Mouse (Mus musculus) spleen, embryonic (tissue): Measurements from ENCODE around the gene Sh3gl2.

Source experiments
- CTCF ChIA-PET: fragments of 350-600 bp; sonication (Branson Sonifier 250); formaldehyde crosslinking; loops from one replicate; lab custom pipeline; 2022; lab: Charles Lee

The Sh3gl2 gene

DNA sequence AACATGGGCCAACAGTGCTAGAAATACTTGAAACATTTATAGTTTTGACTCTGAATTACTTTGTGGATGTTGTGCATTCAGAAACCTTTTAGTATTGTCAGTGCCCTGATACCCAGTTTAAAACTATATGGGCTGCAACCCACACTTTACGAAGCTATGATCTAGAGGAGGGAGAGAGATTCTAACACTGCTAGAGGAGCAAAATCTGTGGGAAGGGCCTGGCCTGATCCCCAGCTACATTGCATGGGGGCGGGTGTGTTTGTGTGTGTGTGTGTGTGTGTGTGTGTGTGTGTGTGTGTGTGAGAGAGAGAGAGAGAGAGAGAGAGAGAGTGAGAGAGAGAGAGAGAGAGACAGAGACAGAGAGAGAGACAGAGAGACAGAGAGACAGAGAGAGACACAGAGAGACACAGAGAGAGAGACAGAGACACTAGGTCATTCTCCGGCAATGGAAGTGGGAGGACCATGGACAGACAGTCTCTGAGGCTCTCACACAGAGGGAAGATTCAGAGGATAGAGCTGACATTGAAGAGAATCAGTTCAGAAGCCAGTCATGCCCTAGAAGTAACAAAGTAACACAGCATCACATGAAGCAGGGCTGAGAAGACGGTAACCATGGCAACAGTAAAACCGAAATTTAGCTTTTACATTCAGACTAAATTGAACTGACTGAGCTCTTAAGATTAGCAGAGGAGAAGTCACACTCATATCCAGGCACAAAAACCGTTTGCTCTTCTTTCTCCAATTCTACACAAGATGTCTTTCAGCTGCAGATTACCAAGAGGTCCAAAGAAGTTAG lies 95.9 kb downstream of the Sh3gl2 start:
- CTCF ChIA-PET = no interaction called here

DNA sequence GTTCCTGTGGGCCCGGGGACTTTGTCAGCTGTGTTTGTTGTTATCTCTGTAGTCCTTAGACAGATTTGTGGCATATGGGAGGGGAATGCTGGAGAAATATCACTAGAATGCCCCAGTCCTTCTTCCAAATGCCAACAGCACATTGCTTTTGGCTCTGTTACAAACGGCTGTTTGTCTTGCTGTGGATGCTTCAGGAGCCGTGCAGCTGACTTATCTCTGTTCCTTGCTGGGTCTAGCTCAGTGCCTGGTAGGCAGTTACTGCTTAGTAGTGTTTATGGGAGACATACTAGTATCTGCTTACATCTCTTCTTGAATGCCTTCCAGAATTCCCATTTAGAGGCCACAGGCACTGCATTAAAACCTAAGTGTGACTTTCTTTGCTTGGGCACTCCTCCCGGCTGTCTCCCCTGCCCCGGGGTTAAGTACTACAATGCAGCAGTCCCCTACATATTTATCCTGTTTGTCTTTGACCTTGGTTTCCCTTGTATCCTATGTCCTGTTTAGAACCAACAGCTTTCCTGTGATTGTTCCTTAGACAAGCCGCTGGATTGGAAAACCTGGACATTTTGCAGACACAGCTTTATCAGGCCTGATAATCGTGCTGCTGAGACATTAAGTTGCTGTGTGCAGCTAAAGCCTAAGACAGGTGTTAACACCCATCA lies 101.1 kb downstream of the Sh3gl2 start:
- CTCF ChIA-PET = interaction anchor here (0.5 kb wide), 1 partner anchor 150 kb away, joined by 4 read pairs; no protein-coding TSS in a partner anchor

DNA sequence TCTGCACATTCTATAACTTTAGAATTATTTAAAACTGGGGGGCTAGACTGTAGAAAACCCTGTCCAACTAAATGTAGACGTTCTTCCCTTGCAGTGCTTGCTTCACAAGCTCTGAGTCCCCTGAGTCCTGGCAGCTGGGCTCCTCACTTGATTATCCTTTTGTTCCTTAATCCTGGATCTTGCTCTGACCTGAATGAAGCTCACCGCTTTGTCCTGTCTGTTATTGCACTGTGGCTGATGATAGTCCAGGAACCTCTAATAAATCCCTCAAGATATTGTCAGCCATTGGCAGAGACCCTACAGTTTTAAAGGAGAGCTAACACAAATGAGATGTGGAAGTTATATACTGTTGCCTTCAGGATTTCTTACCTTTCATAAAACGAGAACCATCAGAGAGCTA lies 114.2 kb downstream of the Sh3gl2 start:
- CTCF ChIA-PET = no interaction called here

DNA sequence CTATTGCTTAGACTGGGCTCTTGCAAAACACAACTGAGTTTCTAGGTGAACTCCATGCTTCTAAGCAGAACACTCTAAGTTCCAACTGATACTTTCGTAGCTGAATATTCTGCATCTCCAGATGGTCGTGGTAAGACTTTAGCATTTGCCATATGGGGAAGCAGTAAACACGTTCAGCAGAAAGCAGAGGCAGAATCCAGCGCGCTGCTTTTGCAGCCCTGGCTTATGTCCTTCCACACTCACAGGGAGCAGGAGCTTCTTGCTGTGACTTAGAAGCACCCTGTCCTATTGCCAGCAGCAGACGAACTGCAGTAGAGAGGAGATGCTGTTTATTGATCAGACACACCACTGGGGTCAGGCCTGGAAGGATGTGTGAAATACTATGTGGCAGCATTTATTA lies 120.5 kb downstream of the Sh3gl2 start:
- CTCF ChIA-PET = no interaction called here

DNA sequence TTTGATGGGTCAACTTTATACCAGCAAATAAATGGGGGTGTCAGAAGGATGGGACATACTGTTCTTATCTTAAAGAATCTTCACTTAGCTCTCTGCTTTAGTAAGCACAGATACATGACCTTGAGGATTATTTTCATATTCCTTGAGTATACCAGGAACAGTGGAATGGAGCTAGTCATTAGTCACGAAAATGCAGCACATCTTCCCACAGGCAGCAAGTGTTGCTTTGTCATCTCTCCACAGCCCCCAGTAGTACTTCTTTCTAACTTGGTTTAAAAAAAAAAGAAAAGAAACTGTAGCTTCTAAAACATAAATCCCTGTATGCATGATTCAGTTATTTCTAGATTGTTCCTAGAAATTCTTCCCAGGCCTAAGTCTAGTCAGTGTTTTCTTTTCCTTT lies 121.1 kb downstream of the Sh3gl2 start:
- CTCF ChIA-PET = no interaction called here

DNA sequence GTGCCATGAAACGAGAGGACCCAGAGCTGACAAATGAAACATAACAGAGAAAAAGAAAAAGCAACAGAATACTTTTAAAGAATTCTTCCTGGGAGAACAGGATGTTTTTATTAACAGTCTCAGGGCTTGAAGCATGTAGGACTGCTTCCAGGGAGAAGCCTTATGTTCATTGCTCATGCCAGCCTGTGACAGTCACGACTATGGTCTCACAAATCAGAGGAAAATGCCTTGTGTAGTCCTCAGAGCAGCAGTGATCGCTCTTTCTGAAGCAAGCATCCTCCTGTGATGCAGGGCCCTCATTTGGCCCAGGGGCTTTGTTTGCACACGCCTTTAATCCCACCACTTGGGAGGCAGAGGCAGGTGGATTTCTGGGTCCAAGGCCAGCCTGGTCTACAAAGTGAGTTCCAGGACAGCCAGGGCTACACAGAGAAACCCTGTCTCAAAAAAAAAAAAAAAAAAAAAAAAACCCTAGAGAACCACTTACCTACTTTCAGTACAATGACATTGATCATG lies 129.8 kb downstream of the Sh3gl2 start:
- CTCF ChIA-PET = no interaction called here

DNA sequence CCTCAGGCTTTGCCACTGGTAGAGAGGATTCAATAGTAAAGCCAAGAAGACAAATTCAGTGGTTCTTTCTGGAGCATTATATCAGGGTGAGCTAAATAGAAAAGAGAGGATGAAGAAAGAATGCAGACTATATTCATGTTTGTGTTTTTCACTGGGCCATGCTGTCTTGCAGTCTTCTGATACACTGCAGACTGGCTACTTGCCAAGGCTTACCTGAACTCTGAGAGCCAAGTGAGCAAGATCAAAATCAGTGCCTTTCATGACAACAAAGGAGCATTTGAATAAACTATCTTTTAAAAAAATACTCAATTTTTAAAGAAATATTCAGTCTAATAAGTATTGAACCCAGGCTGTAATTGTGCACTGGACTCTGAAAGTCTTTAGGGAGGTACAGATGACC lies 131.4 kb downstream of the Sh3gl2 start:
- CTCF ChIA-PET = no interaction called here

DNA sequence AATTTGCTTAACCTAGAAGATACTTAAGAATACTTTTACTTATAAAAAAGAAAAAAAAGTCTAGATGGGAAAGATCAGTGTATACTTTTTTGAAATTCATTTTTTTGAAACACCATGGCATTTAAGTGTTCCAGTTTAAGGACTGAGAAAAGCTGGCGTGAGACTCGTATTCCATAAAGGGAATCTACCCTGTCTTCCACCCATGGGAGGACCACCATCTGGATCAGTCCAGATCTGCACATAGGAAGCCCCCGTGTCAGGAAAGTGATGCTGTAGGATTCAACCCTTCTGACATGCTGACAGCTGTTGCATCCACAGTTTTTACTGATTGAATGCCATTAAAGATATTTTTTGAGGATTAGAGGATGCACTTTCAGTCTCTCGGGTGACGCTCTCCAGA lies 134.2 kb downstream of the Sh3gl2 start:
- CTCF ChIA-PET = no interaction called here

DNA sequence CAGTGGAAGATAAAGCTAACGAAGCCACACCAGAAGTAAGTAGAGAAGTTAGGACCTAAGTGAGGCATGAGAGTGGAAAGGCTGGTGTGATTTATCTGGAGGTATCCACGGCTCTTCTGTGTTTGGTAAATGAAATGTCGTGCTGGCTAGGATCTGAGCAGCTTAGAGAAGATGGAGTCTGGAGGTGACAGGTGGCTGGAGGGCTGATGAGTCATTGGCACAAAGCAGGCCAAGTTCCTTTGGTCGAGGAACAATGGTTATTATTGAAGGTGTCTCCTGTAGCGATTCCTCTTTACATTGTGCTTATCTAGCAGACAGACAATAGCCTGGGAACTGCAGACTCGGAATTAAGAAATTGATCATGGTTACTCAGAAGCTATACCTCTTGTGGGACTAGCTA lies 135.8 kb downstream of the Sh3gl2 start:
- CTCF ChIA-PET = no interaction called here

DNA sequence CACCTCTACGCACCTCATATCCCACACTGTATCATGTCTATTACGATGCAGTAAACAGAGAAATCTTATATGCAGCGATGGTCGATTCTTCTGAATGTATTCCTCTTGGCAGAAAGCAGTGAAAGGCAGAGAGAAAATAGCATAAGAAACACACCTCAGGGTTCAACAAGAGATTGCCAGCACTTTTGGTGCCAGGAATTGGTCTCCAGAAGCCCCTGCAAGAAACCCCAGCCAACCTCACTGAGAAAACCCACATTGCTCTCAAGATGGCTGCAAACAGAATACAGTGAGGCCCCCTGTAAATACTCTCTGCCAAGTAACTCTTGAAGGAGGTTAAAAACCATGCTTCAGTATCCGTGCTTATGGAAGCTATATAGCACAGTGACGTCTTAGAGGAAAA lies 141.0 kb downstream of the Sh3gl2 start:
- CTCF ChIA-PET = no interaction called here

DNA sequence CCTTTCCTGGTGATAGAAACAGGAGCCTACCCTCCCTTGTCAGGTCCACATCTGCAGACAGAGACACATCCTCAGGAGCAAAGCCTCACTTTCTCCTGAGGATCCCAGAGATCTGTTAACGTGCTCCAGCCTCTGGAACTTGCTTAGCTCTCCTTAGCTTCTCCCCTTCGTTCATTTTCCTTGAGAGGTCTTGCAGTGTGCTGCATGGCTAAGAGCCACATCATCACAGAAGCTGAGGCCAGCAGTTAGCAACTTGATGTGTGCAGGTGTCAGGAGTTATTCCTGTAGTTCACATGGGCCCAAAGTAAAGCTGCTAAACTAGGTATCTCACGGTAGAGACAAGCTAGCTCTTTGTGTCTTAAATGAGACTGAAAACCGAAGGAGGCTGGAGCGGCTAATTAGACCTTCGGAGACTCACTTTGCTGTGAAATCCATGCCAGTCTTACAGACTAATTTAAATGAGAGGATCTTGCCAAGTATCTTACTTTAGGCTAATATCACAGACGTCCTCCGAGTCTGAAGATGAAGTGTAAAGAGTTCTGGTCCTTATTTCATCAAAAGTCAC lies 143.2 kb downstream of the Sh3gl2 start:
- CTCF ChIA-PET = no interaction called here

DNA sequence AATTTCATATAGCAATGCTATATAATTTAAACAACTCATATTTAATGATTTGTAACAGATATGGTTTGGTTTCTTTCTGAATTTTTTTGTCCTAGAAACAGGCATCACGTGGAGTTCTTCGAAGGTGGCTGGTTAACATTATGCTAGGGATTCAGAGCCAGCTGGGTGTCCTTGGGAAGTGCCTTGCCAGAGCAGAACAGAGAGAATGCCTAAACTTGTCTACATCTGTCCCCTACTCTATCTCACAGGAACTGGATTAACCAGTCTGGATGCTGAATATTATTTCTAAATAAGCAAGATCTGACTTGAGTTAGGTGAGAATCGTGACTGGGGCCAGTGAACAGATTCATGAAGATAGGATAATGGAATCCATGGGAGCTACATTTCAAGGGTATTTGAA lies 157.7 kb downstream of the Sh3gl2 start:
- CTCF ChIA-PET = no interaction called here

DNA sequence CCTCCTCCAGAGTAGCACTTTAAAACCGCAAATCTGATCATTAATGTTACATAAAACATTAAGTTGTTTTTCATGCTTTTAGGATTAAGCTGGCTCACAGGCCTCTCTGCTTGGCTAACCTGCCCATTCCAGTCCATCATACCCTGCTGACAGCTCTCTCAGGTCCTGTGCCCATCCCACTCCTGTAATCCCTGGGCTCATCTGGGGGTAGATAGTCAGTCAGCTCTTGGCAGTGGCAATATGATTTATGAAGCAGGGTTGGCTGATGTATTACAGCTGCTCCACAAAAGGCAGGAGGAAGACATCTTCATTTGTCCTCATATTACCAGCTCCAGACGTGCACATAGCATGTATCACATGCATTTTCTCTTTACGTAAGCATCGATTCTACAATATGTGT lies 158.3 kb downstream of the Sh3gl2 start:
- CTCF ChIA-PET = no interaction called here

DNA sequence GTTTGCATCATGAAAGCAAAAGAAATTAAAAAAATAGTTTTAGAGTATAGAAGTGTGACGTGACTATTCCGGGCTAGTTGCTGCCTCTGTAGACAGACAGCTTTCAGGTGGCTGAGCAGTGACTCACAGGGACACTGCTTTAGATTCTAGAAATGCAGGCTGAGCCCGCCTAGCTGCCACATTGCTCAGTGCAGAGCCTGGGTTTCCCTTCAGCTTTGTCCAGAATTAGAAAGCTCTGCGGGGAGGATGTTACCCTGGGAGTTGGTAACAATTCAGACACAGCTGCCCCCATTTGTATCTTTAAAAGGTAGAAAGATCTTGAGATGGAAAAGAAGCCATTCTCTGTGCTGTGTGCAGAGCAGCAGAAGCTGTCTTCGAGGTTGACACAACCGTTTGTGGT lies 166.1 kb downstream of the Sh3gl2 start:
- CTCF ChIA-PET = no interaction called here

DNA sequence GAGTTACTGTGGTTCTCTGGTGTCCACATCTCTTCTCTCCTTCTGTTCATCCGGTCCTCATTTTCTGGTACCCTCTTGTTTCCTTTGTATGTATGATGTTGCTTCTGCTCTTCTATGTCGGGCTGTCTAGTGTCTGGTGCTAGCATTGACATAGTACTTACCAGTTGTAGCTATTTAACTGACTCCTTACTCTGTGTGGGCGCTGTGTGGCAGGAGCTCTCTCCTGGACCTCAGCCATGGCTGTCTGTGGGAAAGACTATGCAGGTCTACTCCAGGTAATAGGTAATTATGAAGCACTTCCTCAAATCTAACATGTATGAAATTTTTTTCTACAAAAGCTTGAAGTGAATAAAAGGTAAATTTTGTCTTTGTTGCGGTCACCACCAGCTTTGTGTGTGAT lies 169.9 kb downstream of the Sh3gl2 start:
- CTCF ChIA-PET = no interaction called here

DNA sequence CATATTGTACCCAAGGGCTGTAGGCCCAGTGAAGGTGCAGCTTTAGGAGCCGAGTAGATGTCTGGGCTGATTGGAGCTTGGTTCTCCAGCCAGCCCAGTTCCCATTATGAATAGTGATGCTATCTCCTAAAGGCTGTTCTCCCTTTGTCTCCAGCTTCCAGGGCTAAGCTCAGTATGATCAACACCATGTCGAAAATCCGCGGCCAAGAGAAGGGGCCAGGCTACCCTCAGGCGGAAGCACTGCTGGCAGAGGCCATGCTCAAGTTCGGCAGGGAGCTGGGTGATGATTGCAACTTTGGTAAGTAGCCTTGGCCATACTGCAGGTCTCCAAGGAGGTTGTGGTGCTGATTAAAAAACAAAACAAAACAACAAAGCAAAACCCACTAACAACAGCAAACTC lies 171.3 kb downstream of the Sh3gl2 start:
- CTCF ChIA-PET = no interaction called here

DNA sequence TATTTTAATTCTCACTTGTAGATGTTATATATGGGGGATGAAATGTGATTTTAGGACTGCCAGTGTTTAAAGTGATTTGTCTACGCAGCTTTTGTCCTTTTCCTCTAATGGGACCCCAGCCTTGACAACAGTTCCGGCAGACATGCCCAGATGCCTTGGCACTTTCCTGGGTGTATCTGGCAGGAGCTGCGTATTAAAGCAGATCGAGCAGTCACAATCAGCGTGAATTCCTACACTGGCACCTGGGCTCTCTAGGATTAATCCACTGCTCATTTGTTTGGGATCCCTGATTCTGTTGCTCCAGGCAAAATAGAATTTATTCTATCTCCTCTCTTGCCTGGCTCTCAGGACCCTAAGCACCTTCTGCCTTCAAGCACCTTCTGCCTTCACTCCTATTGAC lies 171.7 kb downstream of the Sh3gl2 start:
- CTCF ChIA-PET = no interaction called here

DNA sequence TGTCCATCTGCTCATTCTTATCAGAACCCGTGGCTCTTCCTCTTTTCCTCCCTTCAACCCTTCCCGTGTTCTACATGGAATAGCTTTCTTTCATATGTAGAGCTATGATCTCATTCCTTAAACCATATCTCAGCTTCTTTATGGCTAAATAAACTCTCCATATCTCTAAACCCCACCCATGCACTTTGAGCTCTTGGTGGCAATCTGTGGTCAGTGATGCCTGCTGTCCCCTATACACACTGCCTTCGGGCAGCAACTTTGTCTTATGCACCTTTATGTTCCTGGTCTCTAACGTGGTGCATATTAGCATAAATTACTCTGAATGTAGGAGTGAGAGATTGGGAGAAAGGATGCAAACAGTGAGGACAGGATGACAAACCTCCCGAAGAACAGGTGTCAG lies 180.3 kb downstream of the Sh3gl2 start:
- CTCF ChIA-PET = no interaction called here

DNA sequence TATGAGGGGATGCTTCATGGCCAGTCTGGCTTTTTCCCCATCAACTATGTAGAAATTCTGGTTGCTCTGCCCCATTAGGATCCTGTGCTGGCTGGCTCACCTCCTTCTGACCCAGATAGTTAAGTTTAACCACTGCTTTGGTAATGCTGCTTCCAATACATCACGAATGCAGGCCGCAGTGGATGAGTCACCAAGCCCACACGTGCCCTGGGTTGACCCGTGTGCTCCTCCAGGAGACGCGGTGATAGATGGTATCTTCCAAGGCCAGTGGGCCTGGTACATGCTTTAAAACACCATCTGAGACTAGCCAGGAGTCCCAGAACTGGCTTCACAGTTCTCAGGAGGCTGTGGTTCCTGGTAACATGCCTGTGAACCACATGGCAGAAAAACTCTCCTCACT lies 182.8 kb downstream of the Sh3gl2 start:
- CTCF ChIA-PET = no interaction called here

DNA sequence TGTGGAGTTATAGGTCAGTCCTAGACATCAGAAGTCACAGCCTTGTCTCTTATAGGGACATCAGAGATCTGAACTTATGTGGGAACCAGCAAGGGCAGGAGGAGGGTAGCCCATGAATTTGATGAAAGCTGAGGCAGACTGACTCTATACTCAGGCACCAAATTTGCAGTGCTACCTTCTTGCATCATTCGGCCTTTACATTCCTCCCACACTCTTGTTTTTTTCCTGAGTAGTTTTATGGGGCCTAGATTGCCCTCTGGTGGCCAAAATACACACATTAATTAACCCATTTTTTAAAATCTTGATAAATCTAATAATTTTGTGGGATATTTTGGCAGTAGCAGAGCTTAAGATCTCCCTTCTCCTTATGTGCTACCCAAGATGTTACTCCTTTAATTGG lies 186.9 kb downstream of the Sh3gl2 start:
- CTCF ChIA-PET = no interaction called here

DNA sequence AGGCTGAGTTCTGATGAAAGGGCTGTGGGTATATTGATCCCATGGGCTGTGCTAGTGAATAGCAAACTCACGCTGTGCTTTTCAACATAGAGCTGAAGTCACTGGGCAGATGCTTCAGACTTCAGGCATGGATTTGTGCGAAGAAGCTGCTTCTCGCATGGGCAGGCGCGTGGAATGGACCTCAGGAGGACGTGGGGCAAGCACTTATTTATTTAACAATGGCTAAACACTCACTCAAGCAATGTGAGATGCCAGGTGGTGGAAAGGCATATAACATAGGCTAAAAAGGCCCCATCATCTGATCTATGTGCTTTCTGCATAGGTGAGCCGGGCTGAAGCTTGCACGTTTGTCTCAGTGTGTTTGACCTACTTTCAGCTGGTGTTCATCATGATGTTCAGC lies 193.8 kb downstream of the Sh3gl2 start:
- CTCF ChIA-PET = no interaction called here

DNA sequence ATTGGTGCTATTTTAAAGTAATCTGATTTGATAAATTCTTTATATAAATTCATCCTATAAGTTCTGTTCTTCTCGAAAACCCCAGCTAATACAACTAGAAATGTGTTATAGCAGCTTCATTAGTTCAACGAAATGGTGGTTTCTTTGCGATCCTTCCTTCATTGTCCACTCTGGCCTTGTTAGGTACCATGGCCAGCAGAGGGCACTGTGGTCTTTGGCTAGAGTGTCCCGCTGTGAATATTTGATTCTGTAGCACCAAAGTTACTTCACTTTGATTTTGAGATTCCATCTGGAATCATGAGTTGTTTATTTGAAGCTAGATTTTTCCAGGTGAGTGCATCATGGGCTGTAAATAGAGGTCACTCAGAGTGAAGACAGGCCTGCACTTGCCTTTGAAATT lies 197.9 kb downstream of the Sh3gl2 start:
- CTCF ChIA-PET = no interaction called here
